Mouse (Mus musculus) erythroblast, embryonic 14.5 days (primary cell): ENCODE data around the gene Ptpdc1. TPM values are rescaled to one million over a fixed set of nuclear protein-coding genes. Genes with fewer than 3 reads are reported as not detected.

Source experiments
- H3K27me3 ChIP-seq: 2 replicates; pipeline ENCODE4 v1.6.1; 2012; ENCODE audit warnings: inconsistent platforms; ENCODE audit not compliant: control insufficient read depth
- H3K36me3 ChIP-seq: 2 replicates; pipeline ENCODE4 v1.6.1; 2012; ENCODE audit warnings: mild to moderate bottlenecking, inconsistent platforms; ENCODE audit not compliant: control insufficient read depth
- H3K4me1 ChIP-seq: 2 replicates; pipeline ENCODE4 v1.6.1; 2012; ENCODE audit warnings: inconsistent platforms; ENCODE audit not compliant: control insufficient read depth
- H3K4me3 ChIP-seq: replicated peaks from 2 replicates; pipeline ENCODE3; 2012; ENCODE audit warnings: moderate library complexity, mild to moderate bottlenecking, inconsistent platforms
- H3K9me3 ChIP-seq: 2 replicates; pipeline ENCODE4 v1.6.1; 2012; ENCODE audit warnings: low read length, inconsistent platforms, mixed read lengths; ENCODE audit not compliant: control insufficient read depth
- GATA1 ChIP-seq: IDR thresholded peaks from 2 replicates; pipeline ENCODE4 v1.6.1; 2012; ENCODE audit warnings: low read length, inconsistent platforms, mixed read lengths
- TAL1 ChIP-seq: IDR thresholded peaks from 3 replicates; pipeline ENCODE4 v1.6.1; 2012; ENCODE audit warnings: low read length, inconsistent platforms, mixed read lengths
- polyA plus RNA-seq: library from polyadenylated mRNA; stranded (reverse); fragments of >175 nt; gene quantifications from 2 replicates; pipeline ENCODE4 v1.2.3, GENCODE M21; 2012

The Ptpdc1 gene
- polyA plus RNA-seq, 1 experiment, result not detected

GRCm38 (mm10) chr13:48594605-48595004, 30.9 kb downstream of the Ptpdc1 start:
- Histone ChIP-seq H3K4me1 (no peaks in the 10 kb centered on the region), H3K4me3 (no peak overlapping the region), H3K36me3 (no peaks in the 10 kb centered on the region), H3K27me3 (no peaks in the 10 kb centered on the region), H3K9me3 (no peaks in the 10 kb centered on the region)
- TF ChIP-seq TAL1, result no peak
- TF ChIP-seq GATA1, result no peak

- Histone ChIP-seq H3K4me3 (no peak overlapping the region), H3K27me3 (no peaks in the 10 kb centered on the region), H3K4me1 (no peaks in the 10 kb centered on the region), H3K9me3 (no peaks in the 10 kb centered on the region), H3K36me3 (no peaks in the 10 kb centered on the region)
- TF ChIP-seq TAL1 (no peak), GATA1 (no peak)
Measured at GRCm38 (mm10) chr13:48594031-48594430, 31.4 kb downstream of the Ptpdc1 start.

- TF ChIP-seq GATA1, result no peak
- H3K4me1 ChIP-seq, result no peaks in the 10 kb centered on the region
- no peak overlapping the region for H3K4me3 ChIP-seq
- no peaks in the 10 kb centered on the region for H3K27me3 ChIP-seq
- no peaks in the 10 kb centered on the region for H3K9me3 ChIP-seq
- H3K36me3 ChIP-seq, result no peaks in the 10 kb centered on the region
Measured at GRCm38 (mm10) chr13:48593181-48593580, 32.3 kb downstream of the Ptpdc1 start.

GRCm38 (mm10) chr13:48590743-48591142, 34.7 kb downstream of the Ptpdc1 start:
- Histone ChIP-seq H3K36me3 (no peaks in the 10 kb centered on the region), H3K4me1 (no peaks in the 10 kb centered on the region), H3K9me3 (no peaks in the 10 kb centered on the region), H3K4me3 (no peak overlapping the region), H3K27me3 (no peaks in the 10 kb centered on the region; the same call in 1 of the 2 replicates)
- TF ChIP-seq TAL1 (no peak), GATA1 (no peak)

- no peak overlapping the region for H3K4me3 ChIP-seq
- TF ChIP-seq GATA1, result no peak
- TF ChIP-seq TAL1, result no peak
- no peaks in the 10 kb centered on the region for H3K4me1 ChIP-seq
Measured at GRCm38 (mm10) chr13:48587354-48587753, 38.1 kb downstream of the Ptpdc1 start.

GRCm38 (mm10) chr13:48586496-48586895, 39.0 kb downstream of the Ptpdc1 start:
- Histone ChIP-seq H3K4me3 (no peak overlapping the region), H3K4me1 (no peaks in the 10 kb centered on the region), H3K9me3 (no peaks in the 10 kb centered on the region), H3K36me3 (no peaks in the 10 kb centered on the region), H3K27me3 (no peaks in the 10 kb centered on the region; the same call in 1 of the 2 replicates)
- TF ChIP-seq GATA1 (no peak), TAL1 (no peak)

More at GRCm38 (mm10) chr13:48587354-48587753, 38.1 kb downstream of the Ptpdc1 start:
- no peaks in the 10 kb centered on the region for H3K9me3 ChIP-seq
- H3K27me3 ChIP-seq, result no peaks in the 10 kb centered on the region; the same call in 1 of the 2 replicates
- no peaks in the 10 kb centered on the region for H3K36me3 ChIP-seq

- no peaks in the 10 kb centered on the region for H3K4me1 ChIP-seq
- TF ChIP-seq TAL1, result no peak
- TF ChIP-seq GATA1, result no peak
- H3K4me3 ChIP-seq, result no peak overlapping the region
- H3K36me3 ChIP-seq, result no peaks in the 10 kb centered on the region
- H3K9me3 ChIP-seq, result no peaks in the 10 kb centered on the region
- no peaks in the 10 kb centered on the region; the same call in 1 of the 2 replicates for H3K27me3 ChIP-seq
Measured at GRCm38 (mm10) chr13:48585786-48586185, 39.7 kb downstream of the Ptpdc1 start.

GRCm38 (mm10) chr13:48582688-48583379, 42.6 kb downstream of the Ptpdc1 start:
- Histone ChIP-seq H3K9me3 (no peaks in the 10 kb centered on the region), H3K36me3 (no peaks in the 10 kb centered on the region), H3K4me3 (no peak overlapping the region), H3K4me1 (no peaks in the 10 kb centered on the region), H3K27me3 (no peaks in the 10 kb centered on the region; the same call in 1 of the 2 replicates)
- TF ChIP-seq GATA1, result no peak
- no peak for TF ChIP-seq TAL1

- no peaks in the 10 kb centered on the region for H3K9me3 ChIP-seq
- TF ChIP-seq TAL1, result no peak
- no peak for TF ChIP-seq GATA1
- no peaks in the 10 kb centered on the region for H3K4me1 ChIP-seq
Measured at GRCm38 (mm10) chr13:48578616-48579015, 46.8 kb downstream of the Ptpdc1 start.

GRCm38 (mm10) chr13:48577836-48578235, 47.6 kb downstream of the Ptpdc1 start:
- TF ChIP-seq TAL1, result no peak
- TF ChIP-seq GATA1, result no peak

More at GRCm38 (mm10) chr13:48578616-48579015, 46.8 kb downstream of the Ptpdc1 start:
- Histone ChIP-seq H3K27me3 (peaks cover 2% of the 10 kb centered on the region; the same call in 1 of the 2 replicates), H3K4me3 (no peak overlapping the region), H3K36me3 (no peaks in the 10 kb centered on the region)

More at GRCm38 (mm10) chr13:48577836-48578235, 47.6 kb downstream of the Ptpdc1 start:
- H3K27me3 ChIP-seq, result peaks cover 2% of the 10 kb centered on the region; the same call in 1 of the 2 replicates
- no peaks in the 10 kb centered on the region for H3K36me3 ChIP-seq
- H3K9me3 ChIP-seq, result no peaks in the 10 kb centered on the region
- H3K4me1 ChIP-seq, result no peaks in the 10 kb centered on the region
- no peak overlapping the region for H3K4me3 ChIP-seq
